Mouse (Mus musculus) thymus, postnatal 25 days (tissue): ENCODE results near the gene 1700069L16Rik.

Source experiments
- DNase-seq: peaks from one replicate; pipeline ENCODE4 v3.0.0; 2022

Gene 1700069L16Rik

GRCm38 (mm10) chr5:113732182-113732581, 7.6 kb upstream of the 1700069L16Rik start:
- peak; percentile 40 for DNase-seq

GRCm38 (mm10) chr5:113731174-113731573, 6.6 kb upstream of the 1700069L16Rik start:
- no peak for DNase-seq

- DNase-seq: no peak
Observed at GRCm38 (mm10) chr5:113730641-113731121, 6.1 kb upstream of the 1700069L16Rik start.

GRCm38 (mm10) chr5:113728691-113729090, 4.1 kb upstream of the 1700069L16Rik start:
- no peak for DNase-seq

GRCm38 (mm10) chr5:113728011-113728410, 3.4 kb upstream of the 1700069L16Rik start:
- no peak for DNase-seq

GRCm38 (mm10) chr5:113727238-113727637, 2.7 kb upstream of the 1700069L16Rik start:
- DNase-seq: no peak

GRCm38 (mm10) chr5:113726618-113727017, 2.0 kb upstream of the 1700069L16Rik start:
- DNase-seq: no peak

- no peak for DNase-seq
Observed at GRCm38 (mm10) chr5:113725417-113725816, 845 bp upstream of the 1700069L16Rik start.

GRCm38 (mm10) chr5:113723567-113724237, 870 bp downstream of the 1700069L16Rik start:
- no peak for DNase-seq

GRCm38 (mm10) chr5:113722224-113723013, 2.2 kb downstream of the 1700069L16Rik start:
- DNase-seq: no peak

- DNase-seq: no peak
Observed at GRCm38 (mm10) chr5:113719221-113719661, 5.3 kb downstream of the 1700069L16Rik start.

- no peak for DNase-seq
Observed at GRCm38 (mm10) chr5:113716581-113717388, 7.8 kb downstream of the 1700069L16Rik start.

GRCm38 (mm10) chr5:113712861-113713260, 11.7 kb downstream of the 1700069L16Rik start:
- DNase-seq: no peak

GRCm38 (mm10) chr5:113703803-113704585, 20.6 kb downstream of the 1700069L16Rik start:
- no peak for DNase-seq

GRCm38 (mm10) chr5:113700388-113701023, 24.1 kb downstream of the 1700069L16Rik start:
- DNase-seq: no peak

GRCm38 (mm10) chr5:113694415-113694814, 30.2 kb downstream of the 1700069L16Rik start:
- DNase-seq: no peak

GRCm38 (mm10) chr5:113694000-113694399, 30.6 kb downstream of the 1700069L16Rik start:
- no peak for DNase-seq

- no peak for DNase-seq
Observed at GRCm38 (mm10) chr5:113693196-113693755, 31.3 kb downstream of the 1700069L16Rik start.

GRCm38 (mm10) chr5:113690866-113691265, 33.7 kb downstream of the 1700069L16Rik start:
- no peak for DNase-seq

GRCm38 (mm10) chr5:113690069-113690548, 34.5 kb downstream of the 1700069L16Rik start:
- DNase-seq: no peak

GRCm38 (mm10) chr5:113687514-113687913, 37.1 kb downstream of the 1700069L16Rik start:
- DNase-seq: no peak
